Mouse (Mus musculus): Measurements from ENCODE around the gene Sdk1. TPM values are rescaled to one million over a fixed set of nuclear protein-coding genes. Genes with fewer than 3 reads are reported as not detected.

The Sdk1 gene
- polyA plus RNA-seq, 1 experiment, result not detected

DNA sequence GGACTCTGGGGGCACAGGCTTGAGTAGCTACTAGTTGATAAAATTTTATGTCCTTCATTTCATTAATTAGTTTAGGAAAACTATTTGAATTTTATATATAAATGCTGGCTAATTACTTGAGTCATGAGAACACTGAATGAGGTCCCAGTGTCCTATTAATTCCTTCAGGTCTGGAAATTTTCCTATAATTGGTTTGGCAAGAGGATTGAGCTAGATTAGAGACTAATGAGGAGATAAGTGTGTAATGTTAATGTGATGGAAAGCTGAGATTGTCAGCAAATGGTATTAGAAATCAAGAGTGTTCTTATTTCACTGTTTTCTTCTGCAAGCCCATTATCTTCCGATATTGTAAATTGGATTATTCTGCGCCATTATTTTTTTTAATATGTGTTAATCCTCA lies 192.0 kb downstream of the Sdk1 start:
- WGBS, result 91% methylated on average over 2 of the region's 2 CpGs
- no peak overlapping the region for H3K4me3 ChIP-seq (ENCODE audit: insufficient read depth, low read depth, low read length)
- H3K4me1 ChIP-seq (ENCODE audit: control insufficient read depth, insufficient read depth, low read length), result no peaks in the 10 kb centered on the region
- no peak overlapping the region for H3K27ac ChIP-seq (ENCODE audit: insufficient read depth, low read depth, low read length)
- TF ChIP-seq POLR2A (IDR thresholded peaks at IDR 0.05; ENCODE audit: insufficient read depth, low read depth, low read length), result no peak
- TF ChIP-seq CTCF (IDR thresholded peaks at IDR 0.05; ENCODE audit: insufficient read depth, low read depth, low read length), result no peak

DNA sequence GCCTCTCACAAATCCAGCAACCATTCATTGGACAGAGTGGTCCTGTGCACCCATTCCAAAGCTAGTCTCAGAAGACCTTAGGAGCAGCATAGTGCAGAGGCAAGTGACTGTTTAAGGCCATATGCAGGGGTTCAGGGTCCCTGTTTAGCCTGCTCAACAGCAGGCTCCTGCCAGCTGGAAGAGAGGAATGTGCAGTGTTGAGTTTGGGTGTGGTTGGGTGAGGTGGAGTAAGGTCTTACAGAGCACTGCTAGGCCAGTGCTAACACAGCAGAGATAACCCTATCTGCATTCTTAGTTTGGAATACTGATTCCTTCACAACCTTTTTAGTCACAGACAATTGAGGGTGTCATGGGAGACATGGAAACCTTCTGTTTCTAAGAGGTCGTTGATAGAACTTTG lies 206.0 kb downstream of the Sdk1 start:
- WGBS, result 88% methylated on average over 1 of the region's 1 CpGs
- Histone ChIP-seq H3K4me3 (ENCODE audit: insufficient read depth, low read depth, low read length) (no peak overlapping the region), H3K4me1 (ENCODE audit: control insufficient read depth, insufficient read depth, low read length) (no peaks in the 10 kb centered on the region), H3K27ac (ENCODE audit: insufficient read depth, low read depth, low read length) (no peak overlapping the region)
- no peak for TF ChIP-seq CTCF (IDR thresholded peaks at IDR 0.05; ENCODE audit: insufficient read depth, low read depth, low read length)
- no peak for TF ChIP-seq POLR2A (IDR thresholded peaks at IDR 0.05; ENCODE audit: insufficient read depth, low read depth, low read length)

DNA sequence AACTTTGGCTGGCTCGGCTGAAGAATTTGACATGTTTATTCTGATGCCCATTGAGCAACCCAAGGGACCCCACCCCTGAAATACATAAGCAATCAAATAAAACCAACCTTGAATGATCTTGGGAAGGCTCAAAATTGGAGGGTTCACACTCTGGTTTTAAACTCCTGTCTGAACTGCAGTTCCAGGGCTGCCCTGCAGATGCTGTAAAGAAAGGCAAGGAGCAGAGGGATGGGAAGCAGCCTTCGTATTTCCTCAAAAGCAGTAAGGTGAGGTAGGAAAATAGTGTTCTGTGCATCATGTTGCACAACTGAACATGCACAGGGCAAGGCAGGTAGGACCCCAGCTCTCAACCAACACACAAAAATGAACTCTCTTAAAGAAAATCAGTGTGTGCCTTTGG lies 222.1 kb downstream of the Sdk1 start:
- Histone ChIP-seq H3K4me3 (ENCODE audit: insufficient read depth, low read depth, low read length) (no peak overlapping the region), H3K4me1 (ENCODE audit: control insufficient read depth, insufficient read depth, low read length) (no peaks in the 10 kb centered on the region), H3K27ac (ENCODE audit: insufficient read depth, low read depth, low read length) (no peak overlapping the region)
- WGBS, result 87% methylated on average over 2 of the region's 2 CpGs
- no peak for TF ChIP-seq POLR2A (IDR thresholded peaks at IDR 0.05; ENCODE audit: insufficient read depth, low read depth, low read length)
- no peak for TF ChIP-seq CTCF (IDR thresholded peaks at IDR 0.05; ENCODE audit: insufficient read depth, low read depth, low read length)

DNA sequence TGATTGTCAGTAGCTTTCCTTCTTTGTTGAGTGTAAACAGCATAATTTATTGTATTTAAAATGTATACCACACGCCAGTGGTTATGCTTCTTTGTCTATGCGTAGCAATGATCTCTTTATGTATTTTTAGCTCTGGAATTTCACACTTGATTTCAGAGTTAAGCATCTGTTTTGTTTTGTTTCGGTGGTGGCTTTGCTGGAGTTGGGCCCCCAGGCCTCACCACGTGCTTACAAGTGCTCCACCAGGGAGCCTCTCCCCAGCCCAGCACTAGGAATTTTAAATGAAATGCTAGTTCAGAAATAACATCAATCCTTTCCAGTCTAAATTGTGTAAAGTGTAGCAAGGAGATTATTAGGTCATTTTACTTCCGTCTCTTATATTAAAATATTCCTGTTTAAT lies 227.5 kb downstream of the Sdk1 start:
- WGBS, result 83% methylated on average over 5 of the region's 5 CpGs
- no peak overlapping the region for H3K27ac ChIP-seq (ENCODE audit: insufficient read depth, low read depth, low read length)
- TF ChIP-seq POLR2A (IDR thresholded peaks at IDR 0.05; ENCODE audit: insufficient read depth, low read depth, low read length) (no peak), CTCF (IDR thresholded peaks at IDR 0.05; ENCODE audit: insufficient read depth, low read depth, low read length) (no peak)
- H3K4me1 ChIP-seq (ENCODE audit: control insufficient read depth, insufficient read depth, low read length), result no peaks in the 10 kb centered on the region; the same call in 1 of the 2 replicates
- no peak overlapping the region for H3K4me3 ChIP-seq (ENCODE audit: insufficient read depth, low read depth, low read length)

DNA sequence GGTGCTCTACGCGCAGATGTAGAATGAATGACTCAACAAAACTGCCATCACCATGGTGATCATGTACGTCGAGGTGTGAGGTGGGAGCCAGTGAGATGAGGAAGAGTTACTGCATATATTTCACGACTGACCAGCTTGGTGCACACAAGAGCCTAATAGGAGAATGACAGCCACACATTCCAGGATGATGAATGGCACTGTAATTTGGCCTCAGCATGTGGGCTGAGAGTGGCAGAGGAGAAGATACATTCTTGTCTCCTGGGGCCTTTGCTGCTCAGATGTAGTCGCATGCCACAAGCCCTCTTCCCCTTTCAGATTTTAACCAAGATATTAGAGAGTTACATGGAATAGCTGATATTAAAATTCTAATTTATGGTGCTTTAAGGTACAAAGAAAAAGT lies 264.0 kb downstream of the Sdk1 start:
- no peak overlapping the region for H3K4me3 ChIP-seq (ENCODE audit: insufficient read depth, low read depth, low read length)

DNA sequence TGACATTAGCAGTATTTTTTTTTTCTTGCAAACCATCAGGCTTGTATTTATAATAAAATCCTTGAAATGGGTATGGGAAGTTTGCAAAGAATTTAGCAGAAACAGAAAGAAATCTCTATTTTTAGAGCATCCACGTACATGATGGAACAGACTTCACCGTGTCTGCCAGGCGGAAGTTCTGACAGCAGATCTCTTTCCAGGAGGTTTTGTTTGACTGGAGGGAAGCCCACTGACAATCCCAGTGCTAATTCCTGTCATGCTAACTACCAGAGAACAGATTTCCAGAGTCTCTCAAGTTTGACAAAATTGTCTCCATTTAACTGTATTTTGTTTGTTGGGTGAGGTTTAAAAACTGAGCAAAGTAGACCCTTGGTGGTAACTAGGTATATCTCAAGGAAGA lies 265.1 kb downstream of the Sdk1 start:
- H3K4me1 ChIP-seq (ENCODE audit: control insufficient read depth, insufficient read depth, low read length), result no peaks in the 10 kb centered on the region
- TF ChIP-seq CTCF (IDR thresholded peaks at IDR 0.05; ENCODE audit: insufficient read depth, low read depth, low read length) (no peak), POLR2A (IDR thresholded peaks at IDR 0.05; ENCODE audit: insufficient read depth, low read depth, low read length) (no peak)
- H3K4me3 ChIP-seq (ENCODE audit: insufficient read depth, low read depth, low read length), result no peak overlapping the region
- 90% methylated on average over 3 of the region's 3 CpGs for whole genome bisulfite sequencing
- H3K27ac ChIP-seq (ENCODE audit: insufficient read depth, low read depth, low read length), result no peak overlapping the region

More for the DNA sequence above, 264.0 kb downstream of the Sdk1 start:
- Histone ChIP-seq H3K4me1 (ENCODE audit: control insufficient read depth, insufficient read depth, low read length) (no peaks in the 10 kb centered on the region), H3K27ac (ENCODE audit: insufficient read depth, low read depth, low read length) (no peak overlapping the region)
- WGBS, result 88% methylated on average over 6 of the region's 6 CpGs
- no peak for TF ChIP-seq CTCF (IDR thresholded peaks at IDR 0.05; ENCODE audit: insufficient read depth, low read depth, low read length)
- TF ChIP-seq POLR2A (IDR thresholded peaks at IDR 0.05; ENCODE audit: insufficient read depth, low read depth, low read length), result no peak

DNA sequence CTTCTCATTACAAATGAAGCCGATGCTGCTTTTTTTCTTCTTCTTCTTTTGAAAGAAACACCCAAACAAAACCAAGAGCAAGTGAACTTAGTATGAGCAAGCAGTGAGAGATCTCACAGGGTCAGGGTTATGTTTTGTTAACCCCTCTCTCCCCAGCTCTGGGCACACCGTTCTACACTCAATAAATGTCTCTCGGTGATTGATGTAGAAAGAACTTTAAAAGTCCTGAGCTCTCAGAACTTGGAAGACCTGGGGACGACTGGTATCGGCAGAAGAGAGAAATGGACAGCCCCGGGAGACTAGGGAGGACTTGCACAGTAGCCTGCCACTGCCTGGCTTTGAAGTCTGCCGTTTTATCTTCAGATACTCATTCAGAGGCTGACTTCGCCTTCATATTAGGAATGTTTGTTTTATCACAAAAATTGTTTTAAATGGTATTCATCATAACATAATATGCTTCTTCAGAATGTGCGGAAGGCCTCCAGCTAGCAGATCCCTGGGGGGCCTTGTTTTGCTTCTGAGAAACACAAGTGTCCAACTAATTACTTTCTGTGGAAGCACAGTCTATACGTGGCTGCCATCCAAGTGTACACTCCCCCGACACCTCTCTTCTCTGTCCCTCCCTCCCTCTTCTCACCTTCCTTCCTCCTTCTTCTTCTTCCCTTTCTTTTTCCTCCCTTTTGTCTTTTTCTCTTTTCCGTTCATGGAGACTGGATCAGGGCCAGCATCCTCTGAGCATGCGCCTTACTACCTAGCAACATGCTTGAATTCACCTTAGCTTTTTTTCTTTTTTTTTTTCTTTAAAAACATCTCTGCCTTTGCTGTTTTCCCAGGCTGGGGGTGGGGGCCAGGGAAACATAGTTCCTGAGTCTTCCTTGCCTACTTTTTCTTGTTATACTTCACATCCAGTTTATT lies 283.8 kb downstream of the Sdk1 start:
- H3K4me3 ChIP-seq (ENCODE audit: insufficient read depth, low read depth, low read length), result no peak overlapping the region
- WGBS, result 49% methylated on average over 13 of the region's 13 CpGs
- H3K4me1 ChIP-seq (ENCODE audit: control insufficient read depth, insufficient read depth, low read length), result no peaks in the 10 kb centered on the region
- no peak overlapping the region for H3K27ac ChIP-seq (ENCODE audit: insufficient read depth, low read depth, low read length)
- TF ChIP-seq POLR2A (IDR thresholded peaks at IDR 0.05; ENCODE audit: insufficient read depth, low read depth, low read length) (no peak), CTCF (IDR thresholded peaks at IDR 0.05; ENCODE audit: insufficient read depth, low read depth, low read length) (no peak)

DNA sequence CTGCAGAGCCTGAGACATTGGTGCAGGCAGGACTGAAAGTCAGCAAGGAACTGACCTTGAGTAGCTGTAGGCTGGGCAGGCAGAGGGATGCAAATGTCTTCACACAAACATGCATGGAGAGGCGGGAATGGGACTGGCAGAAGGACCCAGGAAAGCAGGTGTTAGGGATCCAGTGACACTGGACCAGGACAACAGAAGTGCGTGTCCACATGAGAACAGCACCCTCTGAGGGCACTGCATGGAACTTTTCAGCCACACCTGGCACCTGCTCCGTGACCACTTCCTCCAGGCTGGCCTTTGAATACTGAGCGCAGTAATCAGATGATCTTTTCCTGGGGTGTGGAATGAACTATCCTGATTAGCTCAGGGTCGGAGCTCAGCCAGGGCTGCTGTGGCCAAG lies 298.9 kb downstream of the Sdk1 start:
- WGBS, result 81% methylated on average over 5 of the region's 5 CpGs
- H3K4me3 ChIP-seq (ENCODE audit: insufficient read depth, low read depth, low read length), result no peak overlapping the region
- no peak for TF ChIP-seq POLR2A (IDR thresholded peaks at IDR 0.05; ENCODE audit: insufficient read depth, low read depth, low read length)
- TF ChIP-seq CTCF (IDR thresholded peaks at IDR 0.05; ENCODE audit: insufficient read depth, low read depth, low read length), result no peak
- H3K4me1 ChIP-seq (ENCODE audit: control insufficient read depth, insufficient read depth, low read length), result no peaks in the 10 kb centered on the region
- H3K27ac ChIP-seq (ENCODE audit: insufficient read depth, low read depth, low read length), result no peak overlapping the region

DNA sequence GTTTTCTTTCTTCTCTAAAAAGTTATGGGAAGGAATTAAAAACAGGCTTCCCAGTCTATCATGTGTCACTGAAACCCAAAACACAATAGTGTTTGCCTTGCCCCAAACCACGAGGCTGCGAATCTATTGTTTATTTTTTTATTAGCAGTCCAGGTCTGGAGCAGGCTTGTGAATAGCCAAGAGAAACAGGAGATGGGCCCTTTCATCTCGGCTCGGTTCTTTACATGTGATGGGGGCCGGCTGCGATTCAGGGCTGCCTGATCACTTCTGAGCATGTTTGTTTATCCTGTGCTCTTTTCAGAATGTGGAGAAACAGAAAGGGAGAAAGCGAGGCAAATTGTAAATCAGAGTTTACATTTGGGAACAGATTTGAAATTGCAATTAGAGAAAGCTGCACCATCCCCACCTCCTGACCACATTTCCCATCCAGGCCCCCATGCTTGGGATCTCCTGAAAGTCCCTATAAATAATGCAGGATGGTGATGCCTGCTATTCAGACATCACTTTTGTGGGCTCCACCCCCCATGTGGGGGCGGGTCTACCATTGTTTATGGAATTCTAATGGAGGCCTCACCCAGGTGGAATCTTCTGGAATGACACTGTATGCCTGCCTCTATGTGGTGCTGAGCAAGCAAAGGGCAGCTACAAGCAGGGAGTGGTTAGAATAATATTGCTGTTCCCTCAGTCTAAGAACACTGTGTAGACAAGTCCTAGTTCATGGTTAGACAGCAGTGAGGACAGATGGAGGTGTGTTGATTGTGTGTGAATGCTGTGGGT lies 301.8 kb downstream of the Sdk1 start:
- WGBS, result 63% methylated on average over 8 of the region's 8 CpGs
- H3K4me1 ChIP-seq (ENCODE audit: control insufficient read depth, insufficient read depth, low read length), result no peaks in the 10 kb centered on the region
- no peak overlapping the region for H3K4me3 ChIP-seq (ENCODE audit: insufficient read depth, low read depth, low read length)
- H3K27ac ChIP-seq (ENCODE audit: insufficient read depth, low read depth, low read length), result no peak overlapping the region
- TF ChIP-seq CTCF (IDR thresholded peaks at IDR 0.05; ENCODE audit: insufficient read depth, low read depth, low read length) (no peak), POLR2A (IDR thresholded peaks at IDR 0.05; ENCODE audit: insufficient read depth, low read depth, low read length) (no peak)

Data from olfactory bulb, adult 2 months (tissue).